Mouse (Mus musculus) stomach, postnatal 0 days (tissue): ENCODE measurements around the gene Tmem9. TPM values are rescaled to one million over a fixed set of nuclear protein-coding genes. Genes with fewer than 3 reads are reported as not detected.

ENCODE experiments used
- ATAC-seq: fragments of 200-750 bp; cut with Nextera tagmentation; 2 replicates; pipeline ENCODE4 v1.8.0; 2017; ENCODE audit not compliant: low FRiP score, low TSS enrichment
- DNase-seq: peaks from one replicate; pipeline ENCODE4 v3.0.0-alpha.2; 2016; ENCODE audit warnings: low spot score
- H3K27ac ChIP-seq: fragments of 300-500 bp; sonication (generic); replicated peaks from 2 replicates; pipeline ENCODE4 v1.5.1; 2014; ENCODE audit warnings: mild to moderate bottlenecking, control low read depth
- H3K27me3 ChIP-seq: fragments of 300-500 bp; sonication (generic); 2 replicates; pipeline ENCODE4 v1.6.1; 2014; ENCODE audit warnings: low read length; ENCODE audit not compliant: control insufficient read depth, insufficient read depth
- H3K36me3 ChIP-seq: fragments of 300-500 bp; sonication (generic); 2 replicates; pipeline ENCODE4 v1.6.1; 2014; ENCODE audit warnings: low read length, mixed read lengths; ENCODE audit not compliant: control insufficient read depth, insufficient read depth
- H3K4me1 ChIP-seq: fragments of 300-500 bp; sonication (generic); replicated peaks from 2 replicates; pipeline ENCODE4 v1.6.1; 2014; ENCODE audit warnings: antibody characterized with exemption; ENCODE audit not compliant: control insufficient read depth, insufficient read depth
- H3K4me2 ChIP-seq: fragments of 300-500 bp; sonication (generic); replicated peaks from 2 replicates; pipeline ENCODE4 v1.6.1; 2014; ENCODE audit warnings: low read depth, mild to moderate bottlenecking, control low read depth, moderate library complexity
- H3K4me3 ChIP-seq: fragments of 300-500 bp; sonication (generic); 2 replicates; pipeline ENCODE4 v1.5.1; 2014; ENCODE audit warnings: low read depth, low read length, control low read depth
- H3K9ac ChIP-seq: fragments of 300-500 bp; sonication (generic); 2 replicates; pipeline ENCODE4 v1.6.1; 2014; ENCODE audit warnings: mild to moderate bottlenecking, low read length, control low read depth, mixed read lengths
- H3K9me3 ChIP-seq: fragments of 300-500 bp; sonication (generic); 2 replicates; pipeline ENCODE4 v1.6.1; 2016; ENCODE audit warnings: low read length; ENCODE audit not compliant: control insufficient read depth
- CTCF ChIP-seq: IDR thresholded peaks from 2 replicates; pipeline ENCODE4 v1.5.1; 2016; ENCODE audit warnings: antibody characterized with exemption, low read depth, mild to moderate bottlenecking, moderate library complexity
- EP300 ChIP-seq: optimal IDR thresholded peaks from 2 replicates; pipeline ENCODE3; 2016; ENCODE audit warnings: antibody characterized with exemption
- WGBS: fragments of 180-500 bp; shearing (Covaris S2); extraction: QIAGEN DNeasy Blood & Tissue Kit; methylation state at CpG from one replicate; pipeline ENCODE4 v1.1.7; 2014; 5-methylcytosine and 5-hydroxymethylcytosine counted together
- polyA plus RNA-seq: library from polyadenylated mRNA; unstranded; fragments of >200 nt; fragmentation: Nextera tagmentation; extraction: Ambion mirVana; gene quantifications from 2 replicates; pipeline ENCODE4 v1.2.1, GENCODE M21; 2015

The Tmem9 gene
- polyA plus RNA-seq, 1 experiment from 2014 or later, result 65.9 TPM

- peak within 1 kb of the TSS; percentile 45 for H3K4me2 ChIP-seq
- ATAC-seq, result 0 out of 2 replicates have a peak, but pooled peaks have one; percentile 3
- no peaks in the 10 kb centered on the region for H3K36me3 ChIP-seq
- DNase-seq, result peak; percentile 17
- H3K4me3 ChIP-seq, result peak within 1 kb of the TSS; percentile 23
- H3K9ac ChIP-seq, result no peak within 1 kb of the TSS
- 33% methylated on average over 29 of the region's 29 CpGs for WGBS
- H3K27me3 ChIP-seq, result no peaks in the 10 kb centered on the region
- H3K4me1 ChIP-seq, result no peaks in the 10 kb centered on the region
- no peak within 1 kb of the TSS for H3K27ac ChIP-seq
- no peaks in the 10 kb centered on the region for H3K9me3 ChIP-seq
- TF ChIP-seq EP300 (no peak), CTCF (no peak)
Measured at GRCm38 (mm10) chr1:136050312-136051012, 42.5 kb downstream of the Tmem9 start, which contains the start of gene Ascl5. Gene Ascl5 (plus strand): TSS chr1:136050804.

GRCm38 (mm10) chr1:136051013-136051315 lies 43.0 kb downstream of the Tmem9 start:
- ATAC-seq (peak; percentile 53), DNase-seq (peak; percentile 64)
- H3K27me3 ChIP-seq, result no peaks in the 10 kb centered on the region
- H3K4me3 ChIP-seq, result peak overlapping the region; percentile 23
- peak overlapping the region; percentile 45 for H3K4me2 ChIP-seq
- H3K9ac ChIP-seq, result no peak overlapping the region
- H3K27ac ChIP-seq, result no peak overlapping the region
- no peaks in the 10 kb centered on the region for H3K9me3 ChIP-seq
- TF ChIP-seq EP300, result no peak
- no peak for TF ChIP-seq CTCF
- no peaks in the 10 kb centered on the region for H3K4me1 ChIP-seq
- H3K36me3 ChIP-seq, result no peaks in the 10 kb centered on the region
- 1% methylated on average over 36 of the region's 36 CpGs for WGBS

- Histone ChIP-seq H3K4me3 (peak overlapping the region; percentile 23), H3K9me3 (no peaks in the 10 kb centered on the region), H3K27me3 (no peaks in the 10 kb centered on the region), H3K4me1 (no peaks in the 10 kb centered on the region), H3K4me2 (peak overlapping the region; percentile 45), H3K36me3 (no peaks in the 10 kb centered on the region), H3K9ac (no peak overlapping the region), H3K27ac (no peak overlapping the region)
- 2% methylated on average over 6 of the region's 6 CpGs for WGBS
- TF ChIP-seq EP300 (no peak), CTCF (peak; percentile 93)
- peak; percentile 83 for ATAC-seq
- peak; percentile 82 for DNase-seq
Measured at GRCm38 (mm10) chr1:136051465-136051864, 43.5 kb downstream of the Tmem9 start.

GRCm38 (mm10) chr1:136052547-136052946 lies 44.6 kb downstream of the Tmem9 start, which contains the start of gene Cacna1s:
Gene Cacna1s (plus strand): TSS chr1:136052750.
- DNase-seq (no peak), ATAC-seq (no peak)
- no peaks in the 10 kb centered on the region for H3K9me3 ChIP-seq
- H3K4me1 ChIP-seq, result no peaks in the 10 kb centered on the region
- H3K36me3 ChIP-seq, result no peaks in the 10 kb centered on the region
- TF ChIP-seq EP300, result no peak
- TF ChIP-seq CTCF, result no peak
- no peak within 1 kb of the TSS for H3K4me2 ChIP-seq
- no peak within 1 kb of the TSS for H3K27ac ChIP-seq
- H3K4me3 ChIP-seq, result no peak within 1 kb of the TSS
- WGBS, result 62% methylated on average over 11 of the region's 11 CpGs
- no peak within 1 kb of the TSS for H3K9ac ChIP-seq
- no peaks in the 10 kb centered on the region for H3K27me3 ChIP-seq

- ATAC-seq, result no peak
- WGBS, result 79% methylated on average over 3 of the region's 3 CpGs
- Histone ChIP-seq H3K4me2 (no peak overlapping the region), H3K27ac (no peak overlapping the region), H3K9ac (no peak overlapping the region), H3K36me3 (no peaks in the 10 kb centered on the region), H3K4me1 (no peaks in the 10 kb centered on the region), H3K9me3 (no peaks in the 10 kb centered on the region), H3K4me3 (no peak overlapping the region), H3K27me3 (no peaks in the 10 kb centered on the region)
- no peak for DNase-seq
- TF ChIP-seq CTCF (no peak), EP300 (no peak)
Measured at GRCm38 (mm10) chr1:136055771-136056170, 47.8 kb downstream of the Tmem9 start.

- no peak overlapping the region for H3K9ac ChIP-seq
- H3K36me3 ChIP-seq, result no peaks in the 10 kb centered on the region
- ATAC-seq (peak; percentile 87), DNase-seq (peak; percentile 78)
- no peaks in the 10 kb centered on the region for H3K27me3 ChIP-seq
- 42% methylated on average over 3 of the region's 3 CpGs for WGBS
- H3K4me2 ChIP-seq, result no peak overlapping the region
- no peak overlapping the region for H3K4me3 ChIP-seq
- H3K9me3 ChIP-seq, result no peaks in the 10 kb centered on the region
- no peak for TF ChIP-seq EP300
- no peak for TF ChIP-seq CTCF
- H3K4me1 ChIP-seq, result no peaks in the 10 kb centered on the region
- peak overlapping the region; percentile 58 for H3K27ac ChIP-seq
Measured at GRCm38 (mm10) chr1:136058594-136058993, 50.6 kb downstream of the Tmem9 start.
